ENCODE assay signal across 22 mouse cellular contexts in genomic region chr16:85064800-85065199, GRCm38 (mm10).
"Had no signal": no experiment of that assay in that cellular context is flagged by ENCODE, and none has a peak within 500 bp of the region (broad histone marks: within the 10 kb centered on the region; RNA-seq: fewer than 3 reads in every experiment).

No protein-coding gene starts in this region.

- H3K9me3 ChIP-seq: lung, embryonic 15.5 days; midbrain, embryonic 13.5 days; midbrain, embryonic 15.5 days; neural tube, embryonic 13.5 days; neural tube, embryonic 15.5 days had no signal

- H3K36me3 ChIP-seq: lung, embryonic 15.5 days; midbrain, embryonic 15.5 days; neural tube, embryonic 15.5 days had no signal

- DNase-seq: liver, postnatal 0 days; lung, adult 2 months; lung, postnatal 14 days; lung, postnatal 36 days; retina, postnatal 1 day; right cerebral cortex, adult 18-20 months; right cerebral cortex, postnatal 25 days; right cerebral cortex, postnatal 4 days; spleen, adult 18-20 months; thymus, adult 18-20 months; thymus, postnatal 14 days; thymus, postnatal 36 days had no signal

- ATAC-seq: liver, postnatal 0 days; lung, postnatal 0 days; midbrain, embryonic 13.5 days; midbrain, embryonic 15.5 days had no signal

- H3K4me1 ChIP-seq: megakaryocyte, embryonic 14.5 days; midbrain, embryonic 15.5 days had no signal

- H3K4me3 ChIP-seq: lung, embryonic 15.5 days; megakaryocyte, embryonic 14.5 days; midbrain, embryonic 13.5 days; midbrain, embryonic 15.5 days; myocyte; neural tube, embryonic 13.5 days; neural tube, embryonic 15.5 days had no signal

- H3K27ac ChIP-seq: lung, embryonic 15.5 days; macrophage; midbrain, embryonic 13.5 days; midbrain, embryonic 15.5 days; neural tube, embryonic 13.5 days; neural tube, embryonic 15.5 days had no signal

- H3K9ac ChIP-seq: liver, postnatal 0 days; lung, embryonic 15.5 days; midbrain, embryonic 13.5 days; midbrain, embryonic 15.5 days; neural tube, embryonic 13.5 days; neural tube, embryonic 15.5 days had no signal

- H3K4me2 ChIP-seq: lung, embryonic 15.5 days; midbrain, embryonic 11.5 days; midbrain, embryonic 13.5 days; midbrain, embryonic 15.5 days; neural tube, embryonic 13.5 days; neural tube, embryonic 15.5 days had no signal

- H3K27me3 ChIP-seq: lung, embryonic 15.5 days; megakaryocyte, embryonic 14.5 days; midbrain, embryonic 13.5 days; midbrain, embryonic 15.5 days; neural tube, embryonic 13.5 days; neural tube, embryonic 15.5 days had no signal
